Mouse (Mus musculus): ENCODE results near the gene Nxn.

Nxn gene

GRCm38 (mm10) chr11:76278960-76279852, 119.7 kb downstream of the Nxn start:
- in situ Hi-C loops (cut with MboI; ENCODE audit: unreplicated experiment in 2 of 2) = no loop called here

DNA sequence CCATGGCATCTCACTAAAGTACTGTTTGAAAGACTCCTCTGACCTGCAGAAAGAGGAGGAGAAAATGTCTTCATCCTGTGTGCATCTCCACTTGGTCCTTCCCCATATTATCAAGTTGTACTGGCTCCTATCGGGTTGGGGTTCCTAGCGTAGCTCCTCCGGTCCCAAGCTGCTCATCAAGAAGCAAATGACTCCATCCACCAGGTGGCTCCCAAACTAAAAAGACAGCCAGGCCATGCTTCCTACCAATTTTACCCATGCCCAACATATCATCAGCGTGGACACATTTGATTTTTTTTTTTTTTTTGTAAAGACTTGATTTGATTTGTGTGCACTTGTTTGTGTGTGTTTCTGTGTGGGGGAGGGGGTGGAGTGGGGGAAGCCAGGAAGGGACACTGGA, 126.5 kb downstream of the Nxn start:
- in situ Hi-C loops (cut with MboI; ENCODE audit: unreplicated experiment in 2 of 2) = no loop called here

- in situ Hi-C loops (cut with MboI; ENCODE audit: unreplicated experiment in 2 of 2) = no loop called here
These were observed 130.3 kb downstream of the Nxn start for GRCm38 (mm10) chr11:76268521-76269065.

GRCm38 (mm10) chr11:76268001-76268459, 130.9 kb downstream of the Nxn start:
- in situ Hi-C loops (cut with MboI; ENCODE audit: unreplicated experiment in 2 of 2) = no loop called here

- in situ Hi-C loops (cut with MboI; ENCODE audit: unreplicated experiment in 2 of 2) = no loop called here
These were observed 131.4 kb downstream of the Nxn start for GRCm38 (mm10) chr11:76267550-76267949.

GRCm38 (mm10) chr11:76262611-76263351, 136.2 kb downstream of the Nxn start:
- in situ Hi-C loops (cut with MboI; ENCODE audit: unreplicated experiment in 2 of 2) = no loop called here

GRCm38 (mm10) chr11:76261224-76261623, 137.7 kb downstream of the Nxn start:
- in situ Hi-C loops (cut with MboI; ENCODE audit: unreplicated experiment in 2 of 2) = no loop called here

DNA sequence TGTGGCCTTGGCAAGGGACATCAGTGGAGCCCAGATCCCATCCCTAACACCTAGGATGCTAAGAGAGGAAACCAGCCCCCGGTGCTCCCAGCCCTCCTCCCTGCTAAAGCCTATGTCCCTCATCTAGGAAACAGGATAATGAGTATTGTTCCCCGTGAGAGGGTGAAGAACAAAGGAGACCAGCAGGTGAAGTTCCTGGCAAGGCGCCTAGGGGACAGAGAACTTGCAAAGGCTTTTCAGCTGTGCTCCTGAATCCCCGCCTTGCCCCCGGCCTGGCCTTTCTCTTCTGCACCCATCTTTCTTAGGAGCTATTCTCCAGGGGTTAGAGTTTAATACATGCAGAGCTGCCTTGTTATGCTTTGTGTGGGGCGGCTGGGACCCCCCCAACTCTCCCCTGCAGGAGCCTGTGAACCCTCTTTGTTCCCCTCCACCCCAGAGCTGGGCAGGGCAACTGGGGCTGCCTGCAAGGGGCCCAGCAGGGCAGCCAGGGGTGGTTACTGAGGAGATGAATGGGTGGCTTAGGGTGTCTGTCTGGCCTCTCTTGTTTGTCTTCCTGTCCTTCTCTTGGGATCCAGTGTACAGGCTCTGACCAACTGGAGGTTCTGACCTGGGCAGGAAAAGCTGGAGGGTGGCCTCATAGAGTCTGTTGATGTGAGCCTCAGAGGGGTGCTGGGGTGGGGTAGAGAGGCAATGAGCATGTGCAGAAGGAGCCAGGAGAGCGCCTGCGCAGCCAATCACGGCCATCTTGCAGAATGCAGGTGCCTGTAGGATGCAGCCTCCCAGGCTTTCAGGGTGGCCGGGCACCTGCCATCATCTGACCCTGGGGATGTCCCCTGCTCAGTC, 138.5 kb downstream of the Nxn start:
- in situ Hi-C loops (cut with MboI; ENCODE audit: unreplicated experiment in 2 of 2) = no loop called here

GRCm38 (mm10) chr11:76258511-76258910, 140.4 kb downstream of the Nxn start:
- in situ Hi-C loops (cut with MboI; ENCODE audit: unreplicated experiment in 2 of 2) = no loop called here

- in situ Hi-C loops (cut with MboI; ENCODE audit: unreplicated experiment in 2 of 2) = no loop called here
These were observed 141.6 kb downstream of the Nxn start for GRCm38 (mm10) chr11:76257386-76257785.

GRCm38 (mm10) chr11:76256129-76256528, 142.8 kb downstream of the Nxn start:
- in situ Hi-C loops (cut with MboI; ENCODE audit: unreplicated experiment in 2 of 2) = no loop called here

- in situ Hi-C loops (cut with MboI; ENCODE audit: unreplicated experiment in 2 of 2) = no loop called here
These were observed 143.4 kb downstream of the Nxn start for GRCm38 (mm10) chr11:76255431-76256001.

DNA sequence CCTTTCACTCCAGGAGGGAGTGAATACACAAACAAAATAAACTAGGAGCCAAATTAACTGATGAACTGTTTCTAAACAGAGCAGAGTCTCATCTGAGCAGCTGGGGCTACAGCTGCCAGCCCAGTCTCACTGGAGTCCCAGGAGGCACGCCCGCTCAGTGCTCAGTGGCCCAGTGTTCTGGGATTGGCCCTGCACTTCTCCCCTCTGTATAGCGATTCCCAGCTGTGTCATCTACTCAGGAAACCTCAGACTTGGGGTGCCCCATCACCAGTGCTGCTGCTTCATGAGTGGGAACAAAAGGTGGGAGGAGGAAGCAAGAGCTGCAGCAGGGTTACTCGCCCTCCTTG, 145.0 kb downstream of the Nxn start:
- in situ Hi-C loops (cut with MboI; ENCODE audit: unreplicated experiment in 2 of 2) = loop anchor here (5.0 kb wide), 2 partner anchors 148 to 153 kb away; partner anchors contain the start of gene Timm22 (in 1 of the 2)

DNA sequence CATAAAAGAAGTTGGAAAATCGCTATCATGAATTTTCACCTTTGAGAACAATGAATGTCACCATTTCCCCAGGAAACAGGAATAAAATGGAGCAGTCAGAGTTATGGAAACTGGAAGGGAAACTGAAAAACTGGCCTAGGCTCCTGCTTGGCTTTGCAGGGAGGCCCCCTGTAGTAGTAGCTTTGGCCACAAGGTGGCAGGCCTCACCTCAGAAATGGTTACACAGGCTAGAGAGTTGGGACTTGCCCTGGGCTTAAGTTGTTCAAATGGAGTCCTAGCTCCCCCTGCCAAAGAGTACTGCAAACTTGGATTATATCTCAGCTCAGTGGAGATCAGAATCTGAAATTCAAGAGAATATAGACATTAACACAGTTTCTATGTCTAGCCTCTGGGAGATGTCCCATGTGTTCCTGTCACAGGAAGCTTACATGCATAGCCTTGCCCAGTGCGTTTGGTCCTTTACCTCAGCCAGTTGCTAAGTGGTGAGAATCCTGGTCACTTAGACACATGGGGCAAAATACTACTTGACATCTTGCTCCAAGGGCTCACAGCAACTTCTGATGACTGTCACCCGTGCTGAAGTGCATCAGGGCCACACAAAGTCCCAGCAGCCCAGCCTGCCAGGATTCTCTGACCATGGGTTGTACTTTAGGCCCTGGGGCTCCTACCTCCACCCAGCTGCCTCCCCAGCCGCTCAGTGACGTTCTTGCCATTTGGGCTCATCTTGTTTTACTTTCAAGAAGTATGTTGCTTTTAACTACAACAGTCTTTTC, 145.6 kb downstream of the Nxn start:
- in situ Hi-C loops (cut with MboI; ENCODE audit: unreplicated experiment in 2 of 2) = loop anchor here (5.0 kb wide), 2 partner anchors 149 to 154 kb away; partner anchors contain the start of gene Timm22 (in 1 of the 2)

DNA sequence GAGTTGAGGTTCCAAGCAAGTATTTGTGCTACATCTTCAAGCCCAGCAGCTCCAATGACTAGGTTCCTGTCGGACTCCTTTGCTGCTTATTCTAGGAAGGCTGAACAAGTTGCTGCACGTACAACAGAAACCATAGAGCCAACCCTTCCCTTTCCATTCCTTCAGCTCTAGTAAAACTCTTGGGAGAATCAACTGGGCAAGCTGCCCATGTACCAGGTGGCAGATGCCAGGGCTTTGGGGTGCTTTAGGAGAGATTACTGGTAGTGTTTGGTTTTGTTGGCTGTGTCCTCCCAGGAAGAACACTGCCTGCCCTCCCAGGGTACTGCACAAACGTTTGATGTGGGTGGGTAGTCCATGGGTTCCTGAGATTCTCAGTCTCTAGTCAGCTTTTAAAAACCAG, 146.9 kb downstream of the Nxn start:
- in situ Hi-C loops (cut with MboI; ENCODE audit: unreplicated experiment in 2 of 2) = loop anchor here (5.0 kb wide), 2 partner anchors 150 to 155 kb away; partner anchors contain the start of gene Timm22 (in 1 of the 2)

DNA sequence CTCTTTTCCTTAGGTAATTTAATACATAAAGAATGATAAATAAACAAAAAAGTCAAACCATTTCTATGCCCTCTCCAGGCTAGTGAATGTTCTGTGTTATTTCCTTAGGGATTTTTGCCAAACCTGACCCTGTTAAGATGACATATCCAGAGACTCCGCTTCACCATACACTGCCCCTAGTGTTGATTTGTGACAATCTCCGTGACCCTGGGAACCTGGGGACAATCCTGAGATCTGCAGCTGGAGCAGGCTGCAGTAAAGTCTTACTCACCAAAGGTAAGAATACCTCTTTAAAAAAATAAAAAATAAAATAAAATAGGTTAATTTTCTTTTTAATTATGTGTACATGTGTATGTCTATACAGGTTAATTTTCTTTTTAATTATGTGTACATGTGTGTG, 151.7 kb downstream of the Nxn start:
- in situ Hi-C loops (cut with MboI; ENCODE audit: unreplicated experiment in 2 of 2) = no loop called here

DNA sequence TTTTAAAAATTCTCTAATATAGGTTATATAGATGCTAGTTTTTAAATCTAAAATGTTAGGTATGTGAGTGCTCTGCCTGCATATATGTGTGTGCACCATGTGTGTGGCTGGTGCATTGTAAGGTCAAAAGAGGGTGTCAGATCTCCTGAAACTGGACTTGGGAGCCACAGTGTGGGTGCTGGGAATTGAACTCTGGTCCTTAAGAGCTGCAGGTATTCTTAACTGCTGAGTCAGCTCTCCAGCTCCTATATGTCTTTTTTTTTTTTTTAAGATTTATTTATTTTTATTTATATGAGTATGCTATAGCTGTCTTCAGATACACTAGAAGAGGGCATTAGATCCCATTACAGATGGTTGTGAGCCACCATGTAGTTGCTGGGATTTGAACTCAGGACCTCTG, 152.5 kb downstream of the Nxn start:
- in situ Hi-C loops (cut with MboI; ENCODE audit: unreplicated experiment in 2 of 2) = no loop called here

- in situ Hi-C loops (cut with MboI; ENCODE audit: unreplicated experiment in 2 of 2) = no loop called here
These were observed 155.0 kb downstream of the Nxn start for GRCm38 (mm10) chr11:76243811-76244546.

All from v-Abl transformed pro-B cells (cell line).